Mouse (Mus musculus) brown adipose tissue, adult 24 weeks (tissue): ENCODE data around the gene Adora1. TPM values are rescaled to one million over a fixed set of nuclear protein-coding genes. Genes with fewer than 3 reads are reported as not detected.

Source experiments
- H3K27ac ChIP-seq: fragments of 200-500 bp; replicated peaks from 2 replicates; pipeline ENCODE4 v1.5.1; 2012; ENCODE audit warnings: low read depth, mild to moderate bottlenecking, low read length
- H3K4me1 ChIP-seq: fragments of 200-500 bp; 2 replicates; pipeline ENCODE4 v1.6.1; 2012; ENCODE audit warnings: low read length, mixed read lengths; ENCODE audit not compliant: control insufficient read depth, insufficient read depth, insufficient read length
- H3K4me3 ChIP-seq: fragments of 200-500 bp; 2 replicates; pipeline ENCODE4 v1.5.1; 2012; ENCODE audit warnings: low read depth, mild to moderate bottlenecking, low read length, moderate library complexity; ENCODE audit not compliant: insufficient read depth
- polyA plus RNA-seq: library from polyadenylated mRNA; stranded (reverse); fragments of >200 nt; gene quantifications from 2 replicates; pipeline ENCODE4 v1.2.4, GENCODE M21; 2012; ENCODE audit not compliant: missing spikeins, insufficient read depth, insufficient read length

Adora1 gene
- polyA plus RNA-seq, 1 experiment = 67.9 TPM

DNA sequence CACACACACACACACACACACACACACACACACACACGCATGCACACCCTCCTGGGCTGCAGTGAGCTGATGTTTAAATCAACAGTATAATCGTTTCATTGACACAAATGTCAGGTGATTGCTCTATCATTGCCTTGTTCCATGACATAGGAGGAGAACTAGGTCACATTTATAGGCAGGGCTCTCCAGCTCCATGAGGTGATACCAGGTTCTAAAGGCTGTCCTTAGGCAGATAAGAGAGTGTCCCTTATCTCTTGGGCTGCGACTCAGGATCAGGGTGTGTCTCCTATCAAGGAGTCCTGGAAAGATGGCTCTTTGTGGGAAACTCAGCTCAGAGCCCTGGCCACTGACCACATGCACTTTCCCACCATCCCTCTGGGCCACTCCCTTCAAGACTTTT is 66.7 kb downstream of the Adora1 start:
- H3K27ac ChIP-seq = no peak overlapping the region
- no peaks in the 10 kb centered on the region for H3K4me1 ChIP-seq
- no peak overlapping the region for H3K4me3 ChIP-seq

DNA sequence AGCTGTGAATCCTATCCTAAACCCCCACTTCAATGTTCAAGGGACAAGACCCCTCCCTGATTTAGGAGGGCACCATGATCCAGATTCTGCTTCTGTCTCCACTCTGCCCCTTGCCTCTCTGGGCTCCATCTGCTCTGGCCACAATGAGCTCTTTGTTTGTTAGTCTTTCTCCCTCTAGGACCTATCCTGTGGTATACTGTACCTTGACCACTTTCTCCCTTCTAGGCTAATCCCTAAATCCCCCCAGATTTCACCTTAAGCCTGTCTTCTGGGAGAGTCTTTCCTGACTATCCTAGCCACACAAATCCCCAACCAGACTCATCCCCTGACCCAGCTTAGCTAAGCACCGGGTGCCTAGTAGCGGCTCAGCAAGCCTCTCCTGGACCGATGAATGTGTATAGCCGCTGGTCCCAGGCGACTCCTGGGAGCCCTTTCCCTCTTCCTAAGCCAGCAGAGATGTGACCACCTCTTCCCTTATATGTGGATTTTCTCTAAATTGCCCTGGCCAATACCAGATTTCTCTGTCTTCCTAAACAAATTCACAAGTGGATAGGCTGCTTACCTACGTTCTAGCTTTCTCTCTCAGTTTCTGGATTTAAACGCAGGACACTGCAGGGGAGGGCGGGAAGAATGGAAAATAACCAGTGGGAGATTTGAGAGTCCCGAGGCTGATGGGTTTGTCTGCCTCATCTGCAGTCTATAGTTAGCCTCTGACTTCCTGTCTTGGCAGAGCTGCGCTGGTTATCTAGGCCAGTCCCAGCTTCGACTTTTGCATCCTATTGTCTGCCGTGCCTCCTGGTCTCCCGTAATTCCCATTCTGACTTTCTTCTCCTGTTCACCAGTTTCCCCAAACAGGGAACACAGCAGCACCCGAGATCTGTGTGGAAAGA is 67.6 kb downstream of the Adora1 start:
- no peak overlapping the region for H3K4me3 ChIP-seq
- H3K4me1 ChIP-seq = no peaks in the 10 kb centered on the region
- no peak overlapping the region for H3K27ac ChIP-seq

DNA sequence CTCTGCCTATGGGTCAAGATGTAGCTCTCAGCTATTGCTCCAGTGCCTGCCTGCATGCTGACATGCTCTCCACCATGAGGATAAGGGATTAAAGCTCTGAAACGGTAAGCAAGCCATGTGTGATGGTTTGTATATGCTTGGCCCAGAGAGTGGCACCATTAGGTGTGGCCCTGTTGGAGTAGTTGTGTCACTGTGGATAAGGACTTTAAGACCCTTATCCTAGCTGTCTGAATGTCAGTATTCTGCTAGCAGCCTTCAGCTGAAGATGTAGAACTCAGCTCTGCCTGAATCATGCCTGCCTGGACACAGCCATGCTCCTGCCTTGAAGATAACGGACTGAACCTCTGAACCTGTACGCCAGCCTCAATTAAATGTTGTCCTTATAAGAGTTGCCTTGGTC is 68.7 kb downstream of the Adora1 start:
- Histone ChIP-seq H3K27ac (no peak overlapping the region), H3K4me1 (no peaks in the 10 kb centered on the region), H3K4me3 (no peak overlapping the region)

DNA sequence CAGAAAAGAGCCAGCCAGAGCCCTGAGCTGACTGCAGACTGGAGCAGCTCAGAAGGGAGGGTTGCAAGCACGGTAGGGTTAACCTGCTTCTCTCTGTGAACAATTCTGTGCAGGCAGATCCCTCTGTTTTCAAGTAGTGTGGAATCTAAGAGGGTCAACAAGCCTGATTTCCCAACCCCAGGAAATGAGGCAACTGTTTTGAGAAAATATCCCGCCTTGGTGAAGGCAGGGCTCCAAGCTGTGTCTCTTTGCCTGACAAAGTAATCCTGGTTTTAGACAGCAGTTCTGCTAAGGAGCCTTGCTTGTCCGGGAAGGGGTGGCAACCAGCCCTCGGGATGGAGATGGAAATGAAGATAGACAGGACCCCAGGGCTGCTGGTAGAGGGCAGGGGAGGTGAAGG is 70.8 kb downstream of the Adora1 start:
- Histone ChIP-seq H3K4me1 (no peaks in the 10 kb centered on the region), H3K4me3 (no peak overlapping the region), H3K27ac (no peak overlapping the region)

DNA sequence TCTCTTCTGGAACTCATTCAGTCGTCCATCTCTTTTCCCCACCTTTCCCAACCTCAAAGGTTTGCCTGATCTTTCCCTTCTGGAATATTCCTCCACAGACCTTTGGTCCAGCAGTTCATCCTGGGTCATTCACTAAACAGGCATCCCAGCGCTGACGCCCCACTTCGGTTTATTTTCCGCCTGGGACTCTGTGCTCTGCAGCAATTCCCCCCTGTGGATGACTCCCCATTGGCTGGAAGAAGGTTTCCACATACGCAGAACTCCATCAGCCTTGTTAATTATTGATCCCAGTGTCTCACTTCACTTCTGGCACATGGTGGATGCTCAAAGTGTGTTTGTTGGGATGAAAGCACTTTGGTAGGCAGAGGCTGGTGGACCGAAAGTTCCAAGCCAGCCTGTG is 71.8 kb downstream of the Adora1 start:
- Histone ChIP-seq H3K4me1 (no peaks in the 10 kb centered on the region), H3K27ac (no peak overlapping the region), H3K4me3 (no peak overlapping the region)

DNA sequence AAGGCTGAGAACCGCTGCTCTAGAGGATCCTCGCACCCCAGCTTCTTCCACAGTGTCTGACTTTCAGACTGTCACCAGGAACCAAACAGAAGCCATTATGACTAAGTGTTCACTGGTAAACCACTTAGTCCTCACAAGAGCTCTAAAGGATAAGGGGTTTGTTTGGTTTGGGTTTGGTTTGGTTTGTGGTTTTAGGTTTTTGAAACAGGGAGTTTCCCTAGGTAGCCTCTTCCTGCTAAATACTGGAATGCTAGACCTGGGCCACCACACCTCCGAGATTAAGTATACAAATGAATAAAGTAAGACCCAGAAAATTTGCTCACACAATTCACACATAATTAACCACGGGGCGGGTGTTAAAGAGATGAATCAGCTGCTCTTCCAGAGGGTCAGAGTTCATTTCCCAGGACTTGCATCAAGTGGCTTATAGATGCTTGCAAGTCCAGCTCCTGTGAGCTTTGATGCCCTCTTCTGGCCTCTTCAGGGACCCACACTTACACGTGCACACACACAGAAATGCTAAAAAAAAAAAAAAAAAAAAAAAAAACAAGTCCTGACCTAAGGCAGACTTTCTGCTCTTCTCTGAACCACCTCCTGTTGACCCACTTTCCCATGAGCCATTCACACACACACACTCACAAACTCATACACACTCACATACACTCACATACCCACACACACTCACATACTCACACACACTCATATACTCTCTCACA is 72.6 kb downstream of the Adora1 start:
- no peaks in the 10 kb centered on the region for H3K4me1 ChIP-seq
- H3K27ac ChIP-seq = no peak overlapping the region
- no peak overlapping the region for H3K4me3 ChIP-seq

DNA sequence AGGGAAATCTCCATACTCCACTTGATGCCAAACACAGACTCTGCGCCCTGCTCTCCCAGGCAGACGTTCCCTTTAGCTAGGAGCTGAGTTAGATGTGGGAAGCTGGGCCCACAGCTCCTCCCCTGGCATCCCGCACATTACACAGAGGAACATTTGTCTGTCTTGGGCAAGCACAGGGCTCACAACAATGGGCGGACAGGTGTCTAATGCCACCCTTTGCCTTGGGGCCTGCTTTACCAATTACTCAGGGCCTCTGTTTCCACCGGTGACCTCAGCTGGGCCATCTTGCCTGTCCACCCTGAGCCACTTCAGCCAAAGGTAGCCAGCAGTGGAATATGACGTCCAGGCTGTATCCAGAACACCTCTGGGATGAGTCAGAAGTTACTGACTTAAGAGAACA is 73.8 kb downstream of the Adora1 start:
- Histone ChIP-seq H3K4me3 (no peak overlapping the region), H3K4me1 (no peaks in the 10 kb centered on the region), H3K27ac (no peak overlapping the region)

DNA sequence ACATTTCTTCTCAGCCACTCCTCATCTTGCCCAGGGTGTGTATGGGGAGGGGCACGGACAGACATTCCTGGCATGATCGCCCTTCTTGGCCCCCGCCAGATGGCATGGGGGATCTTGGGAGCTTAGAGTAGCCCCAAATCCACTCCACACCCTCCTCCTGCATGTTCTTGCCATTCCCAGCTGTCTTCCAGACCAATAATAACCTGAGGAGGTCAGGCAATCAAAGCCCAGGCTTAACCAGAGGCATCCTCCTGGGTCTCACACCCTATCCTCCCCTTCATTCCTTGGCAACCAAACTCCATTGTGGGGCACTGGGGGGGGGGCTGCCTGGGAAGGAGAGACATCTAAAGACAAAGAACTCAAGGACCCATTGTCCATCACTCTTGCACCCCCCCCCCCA is 74.8 kb downstream of the Adora1 start:
- Histone ChIP-seq H3K4me1 (no peaks in the 10 kb centered on the region), H3K27ac (no peak overlapping the region)

DNA sequence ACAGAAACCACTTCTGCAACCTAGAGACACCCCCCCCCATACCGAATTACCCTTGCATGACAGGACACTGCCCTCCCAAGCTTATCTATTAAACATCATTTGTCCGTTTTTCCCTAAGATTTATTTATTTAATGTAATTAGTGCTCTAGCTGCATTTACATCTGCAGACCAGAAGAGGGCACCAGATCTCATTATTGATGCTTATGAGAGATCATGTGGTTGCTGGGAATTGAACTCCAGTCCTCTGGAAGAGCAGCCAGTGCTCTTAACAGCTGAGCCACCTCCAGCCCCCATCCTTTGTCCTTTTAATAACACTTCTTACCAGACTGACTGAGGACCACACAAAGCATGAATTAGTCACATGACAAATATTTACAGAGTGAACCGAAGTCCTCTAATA is 80.6 kb downstream of the Adora1 start:
- no peak overlapping the region for H3K4me3 ChIP-seq
- no peaks in the 10 kb centered on the region for H3K4me1 ChIP-seq
- no peak overlapping the region for H3K27ac ChIP-seq

More for the DNA sequence above, 74.8 kb downstream of the Adora1 start:
- H3K4me3 ChIP-seq = no peak overlapping the region

DNA sequence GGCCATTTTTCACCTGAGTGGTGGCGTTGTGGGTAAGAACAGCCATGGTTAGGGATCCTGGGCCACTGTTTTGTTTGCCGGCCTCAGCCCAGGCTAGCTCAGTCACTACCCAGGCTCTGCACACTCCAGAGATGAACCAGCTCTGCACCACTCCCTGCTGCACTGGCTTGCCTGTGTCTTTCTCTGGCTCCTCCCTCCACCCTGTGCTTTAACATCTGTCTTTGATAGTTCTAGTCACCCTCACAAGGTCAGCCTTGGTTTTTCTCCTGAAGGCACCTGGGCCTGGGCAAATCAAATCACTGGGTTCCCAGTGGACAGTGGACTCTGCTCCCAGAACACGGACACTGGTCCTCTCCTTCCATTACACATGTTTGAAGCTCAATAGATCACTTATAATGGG is 81.1 kb downstream of the Adora1 start:
- Histone ChIP-seq H3K4me3 (no peak overlapping the region), H3K4me1 (no peaks in the 10 kb centered on the region), H3K27ac (no peak overlapping the region)

DNA sequence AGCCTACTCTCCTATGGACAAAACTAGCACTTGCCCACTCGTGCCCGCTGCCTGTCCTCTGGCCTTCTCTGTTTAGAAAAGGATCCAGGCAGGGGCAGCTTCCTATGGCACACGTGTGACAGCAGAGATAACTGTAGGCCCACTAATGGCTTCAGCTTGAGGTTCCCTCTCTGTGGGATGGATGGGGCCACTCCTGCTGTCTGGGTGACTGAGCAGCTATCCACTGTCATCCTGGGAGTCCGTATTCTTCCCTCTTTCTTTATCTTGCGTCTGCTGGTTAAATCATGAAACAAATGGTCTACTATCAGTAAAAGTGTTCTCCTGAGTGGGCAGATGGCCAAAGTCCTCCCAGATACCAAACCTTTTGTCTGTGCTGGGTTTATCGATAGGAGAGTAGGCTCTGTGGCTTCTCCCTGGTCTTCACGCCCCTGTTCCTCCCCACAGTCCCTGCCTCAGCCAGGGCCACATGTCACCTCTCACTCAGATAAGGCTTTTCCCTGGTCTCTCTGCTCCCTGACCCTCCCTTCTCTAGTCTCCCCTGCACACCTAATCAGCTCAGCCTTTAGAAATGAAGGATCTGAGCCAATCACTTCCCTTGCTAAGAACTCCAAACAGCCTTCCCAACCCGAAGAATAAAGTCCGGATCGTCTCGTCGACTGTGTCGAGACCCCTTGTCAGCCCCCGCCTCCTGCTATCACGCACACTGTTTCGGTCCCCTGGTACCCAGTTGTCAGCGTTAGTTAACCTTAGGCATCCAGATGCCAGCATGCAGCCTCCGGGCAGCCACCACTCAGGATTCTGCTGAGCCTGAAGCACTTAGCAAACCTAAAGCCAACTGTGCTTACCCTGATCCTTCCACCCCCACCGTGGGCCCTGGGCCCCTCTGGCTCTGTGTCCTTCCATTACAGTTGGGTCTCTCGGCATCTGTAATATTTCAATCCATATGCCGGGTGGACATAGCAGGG is 82.3 kb downstream of the Adora1 start:
- no peaks in the 10 kb centered on the region for H3K4me1 ChIP-seq
- H3K27ac ChIP-seq = no peak overlapping the region
- H3K4me3 ChIP-seq = no peak overlapping the region

DNA sequence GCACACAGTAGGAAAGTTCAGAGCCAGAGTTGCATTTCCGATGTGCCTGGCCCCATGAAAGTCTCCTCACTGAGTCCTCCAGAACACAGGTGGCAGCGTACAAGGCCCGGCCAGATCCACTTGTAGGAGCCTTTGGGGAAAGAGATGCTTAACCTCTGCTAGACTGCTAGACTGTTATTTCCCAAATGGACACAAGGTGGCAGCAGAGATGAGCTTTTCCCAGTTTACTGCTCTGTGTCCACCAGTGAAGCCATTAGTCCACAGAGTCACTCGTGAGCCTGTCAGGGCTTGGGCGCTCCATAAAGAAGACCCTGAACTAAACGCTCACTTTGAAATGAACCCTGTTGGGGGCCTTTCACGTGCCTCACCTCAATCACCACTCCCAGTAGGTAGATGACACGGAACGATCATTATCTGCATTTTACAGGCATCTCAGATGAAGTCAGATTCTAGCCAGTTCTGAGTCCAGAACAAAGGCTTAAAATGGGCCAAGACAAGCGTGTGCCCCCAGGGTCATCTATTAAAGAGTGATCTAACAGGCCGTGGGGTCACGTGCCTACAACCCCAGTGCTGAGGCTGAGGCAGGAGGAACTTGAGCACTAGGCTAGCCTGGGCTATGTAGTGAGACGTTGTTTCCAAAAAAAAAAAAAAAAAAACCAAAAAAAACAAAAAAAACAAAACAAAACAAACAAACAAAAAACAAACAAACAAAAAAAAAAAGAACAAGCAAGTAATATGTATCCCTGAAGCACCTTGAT is 83.4 kb downstream of the Adora1 start:
- Histone ChIP-seq H3K4me1 (no peaks in the 10 kb centered on the region), H3K27ac (no peak overlapping the region), H3K4me3 (no peak overlapping the region)

DNA sequence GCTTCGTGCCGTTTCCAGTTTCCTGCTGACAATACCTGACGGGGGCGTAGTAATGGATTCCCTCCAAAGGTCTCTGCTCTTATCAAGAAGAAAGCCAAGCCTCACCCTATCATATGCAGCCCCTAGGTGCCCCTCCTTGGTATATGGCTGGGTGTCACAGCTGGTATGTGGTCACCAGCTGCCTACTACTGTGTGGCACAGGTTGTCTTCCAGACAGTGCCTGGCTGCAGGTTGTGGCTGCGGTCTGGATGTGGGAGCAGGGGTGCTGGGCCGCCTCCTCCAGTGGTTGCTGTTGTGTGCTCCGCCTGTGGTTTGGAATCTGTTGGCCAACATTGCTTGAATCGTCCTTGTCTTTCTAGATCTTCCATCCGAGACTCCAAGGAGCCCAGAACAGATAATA is 84.5 kb downstream of the Adora1 start:
- H3K4me1 ChIP-seq = no peaks in the 10 kb centered on the region
- H3K27ac ChIP-seq = no peak overlapping the region
- no peak overlapping the region for H3K4me3 ChIP-seq

DNA sequence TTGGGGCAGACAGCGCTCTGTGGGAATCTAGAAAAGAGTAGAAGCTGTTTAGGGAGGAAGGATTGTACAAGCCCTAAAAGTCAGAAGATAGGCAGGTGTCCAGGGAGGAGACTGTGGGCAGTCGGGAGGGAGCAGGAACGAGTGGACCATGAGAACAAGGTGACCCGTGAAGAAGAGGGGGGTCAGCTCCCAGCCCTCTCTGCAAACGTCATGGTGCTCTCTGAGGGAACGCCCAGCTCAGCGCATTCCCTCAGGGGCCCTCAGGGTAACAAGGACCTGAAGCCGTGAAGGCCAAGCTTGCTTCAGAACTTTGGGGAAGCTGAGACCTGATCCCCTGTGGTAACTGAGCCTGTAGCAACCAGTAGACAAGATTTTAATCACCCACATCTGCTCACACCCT is 85.2 kb downstream of the Adora1 start:
- H3K4me3 ChIP-seq = no peak overlapping the region
- no peak overlapping the region for H3K27ac ChIP-seq
- no peaks in the 10 kb centered on the region for H3K4me1 ChIP-seq
